Mouse (Mus musculus): ENCODE results near the gene Maco1.

DNA sequence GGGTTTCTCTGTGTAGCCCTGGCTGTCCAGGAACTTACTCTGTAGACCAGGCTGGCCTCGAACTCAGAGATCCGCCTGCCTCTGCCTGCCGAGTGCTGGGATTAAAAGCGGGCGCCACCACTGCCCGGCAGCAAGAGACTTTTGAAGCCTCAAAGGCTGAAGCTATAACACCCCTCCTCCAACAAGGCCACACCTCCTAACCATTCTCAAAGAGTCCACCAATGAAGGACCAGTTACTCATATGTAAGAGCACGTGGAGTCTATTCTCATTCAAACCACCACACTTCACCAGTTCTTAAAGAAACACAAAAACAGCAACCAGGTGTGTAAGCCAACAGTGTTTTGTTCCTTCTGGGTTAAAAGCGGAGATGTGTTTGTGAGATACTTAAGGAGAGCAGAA is 14.5 kb upstream of the Maco1 start:
- TF ChIP-seq POLR2A (IDR thresholded peaks at IDR 0.05; ENCODE audit: borderline replicate concordance, extremely low read depth, low read depth, low read length) (no peak), CTCF (IDR thresholded peaks at IDR 0.05; ENCODE audit: insufficient read depth, low read length) (no peak)

Data from lung, adult 2 months (tissue).